Mouse (Mus musculus) right cerebral cortex, postnatal 14 days (tissue): Measurements from ENCODE around the gene Rbm20.
"Not testable (repeated sequence)": the region's sequence is repeated elsewhere in the genome, so short reads cannot be mapped to it uniquely, and the experiment has no call there.

Source experiments
- DNase-seq: peaks from one replicate; pipeline ENCODE4 v3.0.0; 2022

Gene Rbm20

GRCm38 (mm10) chr19:53793994-53794890 is 117.1 kb downstream of the Rbm20 start:
- no peak for DNase-seq

GRCm38 (mm10) chr19:53794996-53795395 is 117.9 kb downstream of the Rbm20 start:
- DNase-seq = no peak

GRCm38 (mm10) chr19:53796020-53796419 is 118.9 kb downstream of the Rbm20 start:
- DNase-seq = no peak

GRCm38 (mm10) chr19:53797770-53798169 is 120.7 kb downstream of the Rbm20 start:
- DNase-seq = no peak

GRCm38 (mm10) chr19:53799885-53800284 is 122.8 kb downstream of the Rbm20 start:
- no peak for DNase-seq

GRCm38 (mm10) chr19:53800365-53800999 is 123.4 kb downstream of the Rbm20 start:
- no peak for DNase-seq

GRCm38 (mm10) chr19:53801380-53801779 is 124.3 kb downstream of the Rbm20 start:
- DNase-seq = no peak

- DNase-seq = no peak
Observed at GRCm38 (mm10) chr19:53801789-53802683, 124.9 kb downstream of the Rbm20 start.

GRCm38 (mm10) chr19:53803954-53804353 is 126.8 kb downstream of the Rbm20 start:
- DNase-seq = no peak

- DNase-seq = no peak
Observed at GRCm38 (mm10) chr19:53805063-53805462, 128.0 kb downstream of the Rbm20 start.

GRCm38 (mm10) chr19:53806126-53806525 is 129.0 kb downstream of the Rbm20 start:
- no peak for DNase-seq

GRCm38 (mm10) chr19:53806526-53807275 is 129.6 kb downstream of the Rbm20 start:
- not testable (repeated sequence) for DNase-seq

GRCm38 (mm10) chr19:53807276-53807801 is 130.2 kb downstream of the Rbm20 start:
- no peak for DNase-seq

- peak; percentile 43 for DNase-seq
Observed at GRCm38 (mm10) chr19:53808041-53808777, 131.1 kb downstream of the Rbm20 start.

- no peak for DNase-seq
Observed at GRCm38 (mm10) chr19:53809185-53809861, 132.2 kb downstream of the Rbm20 start.

GRCm38 (mm10) chr19:53810024-53810423 is 132.9 kb downstream of the Rbm20 start:
- no peak for DNase-seq

- no peak for DNase-seq
Observed at GRCm38 (mm10) chr19:53810584-53810983, 133.5 kb downstream of the Rbm20 start.

GRCm38 (mm10) chr19:53813576-53813975 is 136.5 kb downstream of the Rbm20 start:
- DNase-seq = no peak

- no peak for DNase-seq
Observed at GRCm38 (mm10) chr19:53815714-53816113, 138.6 kb downstream of the Rbm20 start.

GRCm38 (mm10) chr19:53816242-53816641 is 139.1 kb downstream of the Rbm20 start:
- no peak for DNase-seq

GRCm38 (mm10) chr19:53819299-53819698 is 142.2 kb downstream of the Rbm20 start:
- DNase-seq = no peak
